Mouse (Mus musculus): ENCODE measurements around the gene Mepce. TPM values are rescaled to one million over a fixed set of nuclear protein-coding genes. Genes with fewer than 3 reads are reported as not detected.

The Mepce gene
- polyA plus RNA-seq, 1 experiment from 2014 or later = 11.5 TPM

DNA sequence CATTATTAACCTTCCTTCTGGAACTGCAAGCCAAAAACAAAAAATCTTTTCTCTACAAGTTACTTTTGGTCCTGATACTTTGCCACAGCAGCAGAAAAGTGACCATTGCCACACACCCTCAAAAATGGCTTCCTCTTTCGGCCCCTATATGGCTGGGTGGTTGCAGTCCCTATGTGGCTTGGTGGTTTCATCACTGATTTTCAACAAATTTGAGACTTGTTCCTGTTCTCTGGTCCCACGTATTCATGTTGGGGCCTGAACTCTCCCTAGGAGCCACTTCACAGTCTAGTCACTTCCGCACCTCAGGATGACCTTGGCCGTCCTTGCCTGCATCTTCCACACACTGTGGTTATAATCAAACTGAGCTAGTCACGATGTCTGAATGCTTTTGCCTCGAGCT, 41.2 kb upstream of the Mepce start:
- Histone ChIP-seq H3K4me3 (ENCODE audit: low read depth, low read length) (no peak overlapping the region), H3K9ac (replicated peaks; ENCODE audit: low read length) (no peak overlapping the region), H3K27ac (replicated peaks; ENCODE audit: low read depth, low read length) (no peak overlapping the region), H3K4me2 (ENCODE audit: low read depth, low read length) (no peak overlapping the region), H3K36me3 (replicated peaks; ENCODE audit: control insufficient read depth, insufficient read depth, low read depth, low read length) (no peaks in the 10 kb centered on the region), H3K27me3 (ENCODE audit: control insufficient read depth, insufficient read depth, low read length) (no peaks in the 10 kb centered on the region), H3K9me3 (replicated peaks; ENCODE audit: control insufficient read depth, low read length) (no peaks in the 10 kb centered on the region), H3K4me1 (ENCODE audit: control insufficient read depth, insufficient read depth, low read length) (no peaks in the 10 kb centered on the region)
- no peak for ATAC-seq (replicated peaks; ENCODE audit: insufficient number of reproducible peaks, low FRiP score, low TSS enrichment, low read depth)
- DNase-seq (ENCODE audit: low spot score) = no peak
- 87% methylated on average over 6 of the region's 6 CpGs for WGBS

DNA sequence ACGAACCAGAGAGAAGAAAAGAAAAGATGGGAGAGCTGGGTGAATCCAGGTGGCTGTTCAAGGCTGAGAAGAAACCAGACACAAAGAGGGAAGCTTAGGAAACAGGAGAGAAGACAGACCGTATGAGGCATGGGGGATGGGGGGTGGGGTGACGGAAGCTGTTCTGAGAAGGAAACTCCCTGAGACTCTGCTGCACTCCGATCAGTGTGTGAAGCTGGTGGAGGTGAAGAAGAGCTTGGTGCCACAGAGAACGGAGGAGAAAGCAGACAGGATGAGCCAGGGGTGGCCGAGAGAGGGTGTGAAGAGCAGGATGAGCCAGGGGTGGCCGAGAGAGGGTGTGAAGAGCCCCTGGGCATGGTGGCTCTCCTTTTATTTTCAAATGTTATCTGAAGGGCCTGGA, 39.0 kb upstream of the Mepce start:
- WGBS = 61% methylated on average over 7 of the region's 7 CpGs
- no peaks in the 10 kb centered on the region for H3K4me1 ChIP-seq (ENCODE audit: control insufficient read depth, insufficient read depth, low read length)
- H3K4me2 ChIP-seq (ENCODE audit: low read depth, low read length) = no peak overlapping the region
- no peak overlapping the region for H3K27ac ChIP-seq (replicated peaks; ENCODE audit: low read depth, low read length)
- no peak overlapping the region for H3K9ac ChIP-seq (replicated peaks; ENCODE audit: low read length)
- ATAC-seq (replicated peaks; ENCODE audit: insufficient number of reproducible peaks, low FRiP score, low TSS enrichment, low read depth) = no peak
- H3K9me3 ChIP-seq (replicated peaks; ENCODE audit: control insufficient read depth, low read length) = no peaks in the 10 kb centered on the region
- DNase-seq (ENCODE audit: low spot score) = no peak
- no peaks in the 10 kb centered on the region for H3K27me3 ChIP-seq (ENCODE audit: control insufficient read depth, insufficient read depth, low read length)
- no peak overlapping the region for H3K4me3 ChIP-seq (ENCODE audit: low read depth, low read length)
- H3K36me3 ChIP-seq (replicated peaks; ENCODE audit: control insufficient read depth, insufficient read depth, low read depth, low read length) = no peaks in the 10 kb centered on the region

DNA sequence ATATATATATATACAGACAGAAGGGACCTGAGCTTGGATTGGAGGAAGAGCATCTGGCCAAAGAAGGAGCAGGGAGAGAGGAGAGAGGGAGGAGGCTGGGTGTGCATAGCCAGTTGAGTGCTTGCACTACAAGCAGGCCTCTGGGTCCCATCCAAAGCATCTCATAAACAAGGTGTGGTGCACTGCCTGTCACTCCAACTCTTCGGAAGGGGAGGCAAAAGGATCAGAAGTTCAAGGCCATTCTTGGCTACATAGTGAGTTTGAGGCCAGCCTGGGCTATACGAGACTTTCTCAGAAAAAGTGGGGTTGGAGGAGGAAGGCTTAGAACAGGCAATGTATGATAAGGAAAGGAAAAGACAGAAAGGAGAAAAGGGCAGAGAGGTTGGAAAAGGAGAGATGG, 38.5 kb upstream of the Mepce start:
- Histone ChIP-seq H3K4me1 (ENCODE audit: control insufficient read depth, insufficient read depth, low read length) (no peaks in the 10 kb centered on the region), H3K9ac (replicated peaks; ENCODE audit: low read length) (no peak overlapping the region), H3K9me3 (replicated peaks; ENCODE audit: control insufficient read depth, low read length) (no peaks in the 10 kb centered on the region), H3K4me2 (ENCODE audit: low read depth, low read length) (no peak overlapping the region), H3K36me3 (replicated peaks; ENCODE audit: control insufficient read depth, insufficient read depth, low read depth, low read length) (no peaks in the 10 kb centered on the region), H3K27me3 (ENCODE audit: control insufficient read depth, insufficient read depth, low read length) (no peaks in the 10 kb centered on the region), H3K4me3 (ENCODE audit: low read depth, low read length) (no peak overlapping the region), H3K27ac (replicated peaks; ENCODE audit: low read depth, low read length) (no peak overlapping the region)
- DNase-seq (ENCODE audit: low spot score) (no peak), ATAC-seq (replicated peaks; ENCODE audit: insufficient number of reproducible peaks, low FRiP score, low TSS enrichment, low read depth) (no peak)
- WGBS = 83% methylated on average over 2 of the region's 2 CpGs

DNA sequence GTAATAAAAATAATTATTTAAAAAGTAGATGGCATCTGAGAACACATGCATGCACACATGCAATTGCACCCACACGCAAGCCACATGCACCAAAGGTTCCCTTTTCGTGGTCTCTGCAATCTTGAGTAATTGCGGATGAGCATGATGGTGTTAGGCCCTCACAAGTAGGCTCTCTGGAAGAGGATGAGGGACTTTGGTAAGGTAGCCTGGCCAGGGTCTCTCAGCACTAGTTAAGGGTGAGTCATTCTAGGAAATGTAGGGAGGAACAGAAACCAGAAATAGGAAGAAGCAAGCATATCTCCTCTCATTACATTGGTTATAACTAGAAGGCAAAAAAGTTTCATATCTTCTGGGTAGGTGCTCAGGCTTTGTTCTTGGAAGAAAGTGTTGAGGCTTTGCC, 37.6 kb upstream of the Mepce start:
- Histone ChIP-seq H3K4me3 (ENCODE audit: low read depth, low read length) (no peak overlapping the region), H3K27ac (replicated peaks; ENCODE audit: low read depth, low read length) (no peak overlapping the region), H3K9ac (replicated peaks; ENCODE audit: low read length) (no peak overlapping the region), H3K4me2 (ENCODE audit: low read depth, low read length) (no peak overlapping the region), H3K4me1 (ENCODE audit: control insufficient read depth, insufficient read depth, low read length) (no peaks in the 10 kb centered on the region), H3K9me3 (replicated peaks; ENCODE audit: control insufficient read depth, low read length) (no peaks in the 10 kb centered on the region), H3K27me3 (ENCODE audit: control insufficient read depth, insufficient read depth, low read length) (no peaks in the 10 kb centered on the region), H3K36me3 (replicated peaks; ENCODE audit: control insufficient read depth, insufficient read depth, low read depth, low read length) (no peaks in the 10 kb centered on the region)
- ATAC-seq (replicated peaks; ENCODE audit: insufficient number of reproducible peaks, low FRiP score, low TSS enrichment, low read depth) = no peak
- WGBS = 86% methylated on average over 3 of the region's 3 CpGs
- no peak for DNase-seq (ENCODE audit: low spot score)

DNA sequence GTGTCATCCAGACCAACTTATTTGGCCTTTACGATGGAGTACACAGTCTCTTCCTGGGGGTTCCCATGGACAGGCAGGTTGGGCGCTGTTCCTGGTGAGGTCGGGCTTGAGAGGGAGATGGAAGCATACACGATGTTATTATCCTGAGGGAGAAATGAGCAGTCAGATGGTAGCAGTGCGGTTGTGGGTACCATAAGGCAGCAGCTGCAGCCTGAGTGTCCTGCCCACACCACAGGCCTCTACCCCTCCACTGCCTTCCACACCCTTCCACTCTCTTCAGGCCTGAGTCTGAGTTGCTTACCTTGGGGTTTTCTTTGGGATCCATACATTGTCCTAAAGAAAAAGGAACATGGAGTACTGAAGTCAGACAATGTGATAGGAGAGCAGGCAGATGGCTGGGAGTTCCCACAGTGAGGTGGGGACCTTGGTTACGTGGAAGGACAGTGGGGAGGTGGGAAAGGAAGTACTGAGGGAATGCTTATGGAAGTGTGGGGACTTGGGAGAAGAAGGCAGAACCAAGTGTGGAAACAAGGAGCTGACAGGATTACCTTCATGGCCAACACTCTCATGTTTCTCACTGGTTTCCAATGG, 36.1 kb upstream of the Mepce start:
- H3K9ac ChIP-seq (replicated peaks; ENCODE audit: low read length) = no peak overlapping the region
- no peak overlapping the region for H3K4me2 ChIP-seq (ENCODE audit: low read depth, low read length)
- 88% methylated on average over 6 of the region's 6 CpGs for WGBS
- no peak overlapping the region for H3K4me3 ChIP-seq (ENCODE audit: low read depth, low read length)
- DNase-seq (ENCODE audit: low spot score) (no peak), ATAC-seq (replicated peaks; ENCODE audit: insufficient number of reproducible peaks, low FRiP score, low TSS enrichment, low read depth) (no peak)
- H3K9me3 ChIP-seq (replicated peaks; ENCODE audit: control insufficient read depth, low read length) = no peaks in the 10 kb centered on the region
- H3K36me3 ChIP-seq (replicated peaks; ENCODE audit: control insufficient read depth, insufficient read depth, low read depth, low read length) = no peaks in the 10 kb centered on the region
- no peaks in the 10 kb centered on the region for H3K27me3 ChIP-seq (ENCODE audit: control insufficient read depth, insufficient read depth, low read length)
- H3K4me1 ChIP-seq (ENCODE audit: control insufficient read depth, insufficient read depth, low read length) = no peaks in the 10 kb centered on the region
- H3K27ac ChIP-seq (replicated peaks; ENCODE audit: low read depth, low read length) = no peak overlapping the region

DNA sequence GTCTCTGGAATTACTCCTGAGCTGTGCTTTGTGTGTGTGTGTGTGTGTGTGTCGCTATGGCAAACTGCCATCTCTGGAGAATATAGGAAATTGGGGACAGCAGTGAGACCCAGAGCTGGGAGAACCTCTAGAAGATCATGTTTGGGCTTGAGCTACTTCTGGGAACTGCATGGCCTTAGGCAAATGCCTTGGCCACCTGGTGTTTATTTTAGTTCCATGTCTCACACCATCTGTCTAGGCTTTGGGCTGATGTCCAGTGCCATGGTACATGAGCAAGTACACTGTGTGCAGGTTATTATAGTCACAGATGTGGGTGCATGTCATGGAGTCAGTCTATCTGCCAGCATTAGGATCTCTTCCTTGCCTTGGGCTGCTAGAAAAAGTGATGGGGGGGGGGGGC, 35.1 kb upstream of the Mepce start:
- no peak overlapping the region for H3K27ac ChIP-seq (replicated peaks; ENCODE audit: low read depth, low read length)
- H3K9ac ChIP-seq (replicated peaks; ENCODE audit: low read length) = no peak overlapping the region
- no peak overlapping the region for H3K4me2 ChIP-seq (ENCODE audit: low read depth, low read length)
- no peaks in the 10 kb centered on the region for H3K27me3 ChIP-seq (ENCODE audit: control insufficient read depth, insufficient read depth, low read length)
- H3K4me1 ChIP-seq (ENCODE audit: control insufficient read depth, insufficient read depth, low read length) = no peaks in the 10 kb centered on the region
- H3K36me3 ChIP-seq (replicated peaks; ENCODE audit: control insufficient read depth, insufficient read depth, low read depth, low read length) = no peaks in the 10 kb centered on the region
- no peak overlapping the region for H3K4me3 ChIP-seq (ENCODE audit: low read depth, low read length)
- 78% methylated on average over 1 of the region's 1 CpGs for WGBS
- ATAC-seq (replicated peaks; ENCODE audit: insufficient number of reproducible peaks, low FRiP score, low TSS enrichment, low read depth) (no peak), DNase-seq (ENCODE audit: low spot score) (no peak)
- H3K9me3 ChIP-seq (replicated peaks; ENCODE audit: control insufficient read depth, low read length) = no peaks in the 10 kb centered on the region

DNA sequence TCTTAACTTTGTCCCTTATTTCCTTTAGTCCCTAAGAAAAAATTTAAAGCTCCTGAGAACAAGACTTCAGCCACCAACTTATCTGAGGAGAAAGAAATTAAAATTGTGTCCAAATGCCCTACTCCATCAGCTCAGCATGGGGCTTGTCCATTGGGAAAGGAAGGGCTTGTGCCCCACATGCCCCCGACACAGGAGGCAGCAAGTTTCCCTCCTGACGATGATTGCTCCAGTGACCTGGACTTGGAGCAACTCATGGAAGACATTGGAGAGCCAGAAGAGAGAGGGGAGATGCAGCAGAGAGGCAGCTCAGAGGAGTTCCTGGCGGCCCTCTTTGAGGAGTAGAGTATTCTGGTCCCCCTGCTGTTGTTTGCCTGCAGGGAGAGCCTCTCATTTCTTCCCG, 34.7 kb upstream of the Mepce start:
- WGBS = 60% methylated on average over 4 of the region's 4 CpGs
- no peak overlapping the region for H3K9ac ChIP-seq (replicated peaks; ENCODE audit: low read length)
- no peaks in the 10 kb centered on the region for H3K4me1 ChIP-seq (ENCODE audit: control insufficient read depth, insufficient read depth, low read length)
- H3K4me2 ChIP-seq (ENCODE audit: low read depth, low read length) = no peak overlapping the region
- no peak for ATAC-seq (replicated peaks; ENCODE audit: insufficient number of reproducible peaks, low FRiP score, low TSS enrichment, low read depth)
- no peaks in the 10 kb centered on the region for H3K36me3 ChIP-seq (replicated peaks; ENCODE audit: control insufficient read depth, insufficient read depth, low read depth, low read length)
- no peak for DNase-seq (ENCODE audit: low spot score)
- no peak overlapping the region for H3K4me3 ChIP-seq (ENCODE audit: low read depth, low read length)
- no peaks in the 10 kb centered on the region for H3K27me3 ChIP-seq (ENCODE audit: control insufficient read depth, insufficient read depth, low read length)
- H3K27ac ChIP-seq (replicated peaks; ENCODE audit: low read depth, low read length) = no peak overlapping the region
- no peaks in the 10 kb centered on the region for H3K9me3 ChIP-seq (replicated peaks; ENCODE audit: control insufficient read depth, low read length)

DNA sequence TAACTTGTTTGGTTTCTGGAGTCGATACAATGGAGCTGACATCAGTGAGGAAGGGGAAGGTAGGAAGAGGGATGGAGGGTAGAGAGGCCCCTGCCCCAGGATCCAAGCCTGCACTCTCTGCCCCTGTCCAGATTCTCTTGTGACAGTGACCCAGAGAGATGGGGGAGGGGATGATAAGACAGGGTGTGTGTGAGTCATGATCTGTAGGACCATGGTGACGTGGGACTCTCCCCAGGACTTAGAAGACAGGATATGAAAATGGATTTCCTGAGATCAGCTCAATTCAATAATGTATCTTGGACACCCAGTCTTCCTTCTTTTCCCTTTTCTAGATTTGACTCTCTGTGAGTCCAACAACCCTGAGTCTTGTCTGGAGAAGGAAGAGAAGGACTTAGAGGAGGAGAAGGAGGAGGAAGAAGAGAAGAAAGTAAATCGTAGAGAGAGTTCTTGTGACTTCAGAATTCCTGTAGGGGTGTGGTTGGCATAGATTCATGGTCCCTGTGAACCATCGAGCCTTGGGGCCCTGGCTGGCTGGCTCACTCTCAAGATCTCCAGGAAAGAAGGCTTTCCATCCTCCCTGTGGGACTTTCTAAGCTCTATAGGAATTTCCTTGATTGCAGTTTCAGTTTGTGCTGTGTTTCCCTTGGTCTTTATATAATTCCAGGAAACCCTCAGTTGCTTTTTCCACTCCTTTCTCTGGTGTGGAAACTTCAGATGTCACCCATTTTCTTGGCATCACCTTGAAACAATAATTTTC, 30.2 kb upstream of the Mepce start:
- WGBS = 81% methylated on average over 4 of the region's 4 CpGs
- Histone ChIP-seq H3K4me2 (ENCODE audit: low read depth, low read length) (no peak overlapping the region), H3K36me3 (replicated peaks; ENCODE audit: control insufficient read depth, insufficient read depth, low read depth, low read length) (no peaks in the 10 kb centered on the region), H3K9ac (replicated peaks; ENCODE audit: low read length) (no peak overlapping the region), H3K9me3 (replicated peaks; ENCODE audit: control insufficient read depth, low read length) (no peaks in the 10 kb centered on the region), H3K27me3 (ENCODE audit: control insufficient read depth, insufficient read depth, low read length) (no peaks in the 10 kb centered on the region), H3K27ac (replicated peaks; ENCODE audit: low read depth, low read length) (no peak overlapping the region), H3K4me3 (ENCODE audit: low read depth, low read length) (no peak overlapping the region), H3K4me1 (ENCODE audit: control insufficient read depth, insufficient read depth, low read length) (no peaks in the 10 kb centered on the region)
- DNase-seq (ENCODE audit: low spot score) (no peak), ATAC-seq (replicated peaks; ENCODE audit: insufficient number of reproducible peaks, low FRiP score, low TSS enrichment, low read depth) (no peak)
